Mouse (Mus musculus) erythroblast, adult 5-6 weeks (primary cell): ENCODE data around the gene Tll2. TPM values are rescaled to one million over a fixed set of nuclear protein-coding genes. Genes with fewer than 3 reads are reported as not detected.

ENCODE experiments used
- ATAC-seq: replicated peaks from 2 replicates; pipeline ENCODE4 v1.8.0; 2016; ENCODE audit warnings: moderate number of reproducible peaks, mild to moderate bottlenecking, moderate TSS enrichment, inconsistent platforms; ENCODE audit not compliant: poor library complexity, low FRiP score, severe bottlenecking
- total RNA-seq, 2 experiments: library from RNA; stranded (forward) in 1 of 2; stranded (reverse) in 1 of 2; fragments of 150-400 nt in 1 of 2; fragments of 200-764, 138-1000 nt in 1 of 2; gene quantifications; 2 replicates each; pipeline versions ENCODE4 v1.2.3 to v1.2.4; 2015 to 2017; ENCODE audit warnings: low replicate concordance in 2 of 2

The Tll2 gene
- total RNA-seq (2015; ENCODE audit: low replicate concordance): not detected in 2 replicates
- total RNA-seq (2017; ENCODE audit: low replicate concordance): not detected in 2 replicates

DNA sequence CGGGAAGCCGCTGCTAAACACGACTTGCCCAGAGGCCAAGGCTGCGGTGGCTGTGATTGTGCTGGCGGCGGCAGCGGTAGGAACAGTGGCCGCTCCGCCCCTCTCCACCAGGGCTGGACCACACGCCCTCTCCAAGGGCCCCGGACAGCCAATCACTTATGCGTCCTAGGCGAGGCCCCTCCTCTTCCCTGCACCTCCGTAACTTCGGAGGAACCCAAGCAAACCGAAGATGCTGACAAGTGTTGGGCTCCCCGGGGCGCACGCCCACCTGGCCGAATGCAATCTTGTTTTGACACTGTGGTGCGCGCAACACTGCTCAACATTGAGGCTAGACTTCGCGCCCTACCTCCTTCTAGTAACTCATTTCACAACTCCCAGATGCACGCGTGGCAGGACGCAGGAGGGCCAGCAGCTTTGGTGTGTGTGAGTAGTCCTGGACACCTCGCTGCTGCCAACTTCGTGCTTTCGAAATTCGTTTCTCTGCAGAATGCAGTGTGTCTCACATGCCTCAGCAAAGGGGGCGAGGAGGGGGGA is at the start of gene Tll2:
Tll2 (minus strand) TSS at position 25 of the 534 bp plus-strand sequence.
- no peak for ATAC-seq

DNA sequence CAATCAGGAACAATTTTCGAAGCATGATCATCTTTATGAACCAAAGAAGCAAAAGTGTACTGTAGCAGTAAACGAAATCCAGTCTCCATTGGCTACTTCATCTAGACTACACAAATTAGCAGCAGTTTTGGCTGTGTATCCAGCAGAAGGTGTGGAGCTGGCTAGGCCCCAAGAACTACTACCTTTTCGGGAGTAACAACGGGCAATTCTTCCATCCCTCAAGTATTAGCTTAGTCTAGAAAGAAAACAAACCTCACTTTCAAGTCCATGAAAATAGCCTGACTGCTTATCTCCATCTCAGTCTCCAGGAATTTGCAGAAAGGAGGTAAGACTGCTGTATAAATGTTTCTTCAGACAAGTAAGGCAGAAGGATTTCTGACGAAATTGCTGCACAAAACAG is 47.9 kb upstream of the Tll2 start:
- ATAC-seq: no peak

DNA sequence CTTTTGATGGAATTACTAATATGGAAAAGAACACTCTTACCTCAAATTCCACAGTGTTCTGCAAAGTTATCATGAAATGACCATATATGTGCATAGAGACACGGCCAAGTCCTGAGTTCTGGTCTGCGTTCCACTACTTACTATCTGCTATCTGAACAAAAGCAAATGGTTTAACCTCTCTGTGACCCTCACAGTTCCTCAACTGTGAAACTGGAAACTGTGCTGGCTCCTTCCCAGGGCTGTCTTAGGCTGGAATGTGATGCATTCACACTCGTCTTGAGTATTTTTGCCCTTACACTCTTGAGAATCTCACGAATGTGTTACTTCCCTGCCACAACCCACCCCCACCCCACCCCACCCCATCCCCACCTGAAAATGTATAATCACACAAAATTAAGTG is 42.3 kb upstream of the Tll2 start:
- no peak for ATAC-seq

DNA sequence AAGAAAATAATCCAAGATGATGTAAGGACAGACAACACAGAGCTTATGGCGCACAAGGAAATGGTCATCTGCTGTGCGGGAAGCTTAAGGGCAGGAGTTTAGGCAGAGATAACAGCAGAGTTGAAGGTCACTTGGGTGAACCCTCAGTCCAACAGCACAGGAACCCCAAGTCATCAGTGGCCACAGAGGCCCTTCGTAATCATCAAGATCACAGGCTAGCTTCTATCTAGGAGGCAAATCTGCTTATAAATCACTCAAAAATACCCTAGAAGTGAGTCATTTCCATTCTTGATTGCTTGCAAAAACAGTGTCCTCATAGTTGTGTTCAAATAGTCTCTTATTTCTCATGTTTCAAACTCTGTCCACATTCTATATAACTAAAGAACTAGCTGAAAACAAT is 41.6 kb upstream of the Tll2 start:
- no peak for ATAC-seq

DNA sequence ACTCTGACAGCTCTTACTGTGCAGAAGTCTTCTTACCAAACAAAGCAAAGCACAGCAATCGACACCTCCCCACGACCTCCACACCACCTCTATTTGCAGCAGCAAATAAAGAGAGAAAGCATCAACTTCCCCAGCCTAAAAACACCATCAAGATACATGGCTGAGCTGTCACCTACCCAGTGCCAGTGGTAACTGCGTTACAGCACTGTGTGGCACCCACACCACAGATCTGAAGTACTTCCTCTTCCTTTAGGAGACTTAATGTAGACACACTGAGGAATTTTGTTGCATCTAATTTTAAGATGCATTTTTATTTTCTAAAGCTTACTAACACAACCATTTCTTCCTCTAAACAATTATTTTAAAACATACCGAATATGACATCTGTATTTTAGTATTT is 39.6 kb upstream of the Tll2 start:
- ATAC-seq: no peak

DNA sequence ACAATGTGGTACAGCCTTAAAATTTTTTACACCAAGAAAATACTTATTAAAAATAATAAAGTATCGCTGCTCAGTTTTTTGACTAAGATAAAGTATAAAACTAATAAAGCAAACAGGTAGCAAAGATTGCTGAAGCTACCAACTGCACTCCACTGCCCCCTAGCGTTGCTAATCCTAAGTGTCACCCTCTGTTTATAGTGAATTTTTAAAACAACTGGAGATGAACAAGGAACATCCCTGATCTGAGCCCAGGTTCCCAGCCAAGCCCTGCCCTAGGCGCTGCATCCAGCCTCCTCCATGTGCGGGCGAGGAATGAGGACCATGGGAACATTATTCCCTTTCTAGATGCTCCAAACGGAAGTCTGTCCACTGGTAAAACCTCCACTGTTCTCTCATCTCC is 37.9 kb upstream of the Tll2 start:
- peak; percentile 70 for ATAC-seq

DNA sequence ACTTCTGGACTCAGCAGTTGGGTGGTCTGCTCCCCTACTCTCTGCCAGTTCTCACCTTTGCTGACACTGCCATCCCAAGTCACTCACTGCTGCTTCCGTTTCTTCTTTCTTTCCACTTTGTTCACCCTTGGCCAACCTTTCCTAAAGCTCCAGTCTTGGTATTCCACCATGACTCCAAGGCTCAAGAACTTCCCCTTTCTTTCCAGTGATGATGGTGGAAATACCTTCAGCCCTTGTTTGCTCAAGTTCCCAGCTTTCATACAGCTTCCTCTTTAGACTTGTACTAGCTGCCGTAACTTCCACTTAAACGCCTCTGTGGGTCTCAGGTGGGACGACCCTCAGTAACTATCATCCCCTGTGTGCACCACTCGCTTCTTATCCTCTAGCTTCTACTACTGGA is 35.4 kb upstream of the Tll2 start:
- no peak for ATAC-seq

DNA sequence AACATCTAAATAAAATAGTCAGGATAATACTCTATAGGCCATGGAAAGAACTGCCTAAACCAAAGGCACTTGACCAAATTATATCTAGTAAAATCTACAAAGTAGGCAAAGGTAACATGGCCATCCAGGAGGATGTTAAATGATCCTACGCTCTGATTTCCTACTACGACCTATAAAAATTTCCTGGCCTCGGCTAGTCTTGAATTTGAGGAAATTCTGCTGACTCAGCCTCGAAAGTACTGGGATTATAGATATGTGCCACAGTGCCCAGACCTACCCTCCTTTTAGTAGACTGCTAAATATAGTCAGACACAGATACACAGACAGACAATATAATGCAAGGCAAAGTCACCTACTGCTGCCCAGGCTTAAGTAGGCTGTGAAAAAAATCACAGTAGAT is 27.1 kb upstream of the Tll2 start:
- no peak for ATAC-seq

DNA sequence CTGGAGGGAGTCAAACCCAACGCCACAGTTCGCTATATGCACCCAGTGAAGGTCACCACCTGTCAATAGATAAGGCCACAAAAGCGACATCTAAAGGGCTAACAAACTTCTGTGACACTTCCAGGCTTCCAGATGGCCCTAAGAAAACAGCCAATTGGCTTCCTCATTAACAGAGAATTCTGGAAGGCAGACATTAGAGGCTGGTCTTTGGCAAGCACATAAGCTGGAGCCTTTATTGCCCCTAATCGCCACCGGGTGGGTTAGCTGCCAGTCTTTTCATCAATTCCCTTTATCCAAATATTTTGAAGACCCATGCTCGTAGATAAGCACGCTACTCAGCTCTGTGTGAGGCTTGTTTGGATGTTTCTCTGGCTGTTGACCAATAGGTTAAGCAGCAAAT is 1.7 kb upstream of the Tll2 start:
- no peak for ATAC-seq

DNA sequence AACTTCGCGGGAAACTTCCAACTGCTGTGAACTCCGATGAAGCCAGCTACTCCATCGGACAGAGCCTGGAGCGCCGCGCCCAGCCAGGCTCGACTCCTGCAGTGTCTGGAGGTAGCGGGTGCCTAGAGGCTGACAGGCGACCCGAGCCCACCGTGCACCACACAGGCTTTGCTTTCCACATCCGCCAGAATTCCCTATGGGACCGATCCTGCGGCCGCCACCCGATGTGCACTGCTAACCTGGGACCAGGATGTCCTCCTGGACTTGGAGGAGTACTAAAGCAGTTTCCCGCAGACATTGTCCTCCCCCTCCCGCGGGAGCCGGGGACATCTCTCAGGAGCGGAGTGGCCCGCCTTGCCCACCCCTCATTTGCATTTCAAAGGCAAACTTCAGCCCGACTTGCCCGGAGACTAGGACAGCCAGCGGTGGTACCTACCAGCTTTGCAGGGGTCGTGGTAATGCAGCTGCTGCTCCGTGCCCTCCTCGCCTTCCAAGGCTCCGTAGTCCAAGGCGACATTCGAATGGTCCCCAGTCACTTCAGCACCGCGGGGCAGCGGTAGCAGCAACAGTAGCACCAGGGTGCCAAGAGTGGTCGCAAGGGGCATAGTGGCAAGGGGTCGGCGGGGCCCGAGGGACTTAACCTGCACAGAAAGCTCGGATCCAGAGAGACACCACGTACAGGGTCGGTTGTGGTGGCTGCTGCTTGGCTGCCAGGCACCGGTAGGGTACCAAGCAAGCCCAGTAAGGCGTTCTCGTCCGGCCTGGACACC is 409 bp downstream of the Tll2 start:
- no peak for ATAC-seq

DNA sequence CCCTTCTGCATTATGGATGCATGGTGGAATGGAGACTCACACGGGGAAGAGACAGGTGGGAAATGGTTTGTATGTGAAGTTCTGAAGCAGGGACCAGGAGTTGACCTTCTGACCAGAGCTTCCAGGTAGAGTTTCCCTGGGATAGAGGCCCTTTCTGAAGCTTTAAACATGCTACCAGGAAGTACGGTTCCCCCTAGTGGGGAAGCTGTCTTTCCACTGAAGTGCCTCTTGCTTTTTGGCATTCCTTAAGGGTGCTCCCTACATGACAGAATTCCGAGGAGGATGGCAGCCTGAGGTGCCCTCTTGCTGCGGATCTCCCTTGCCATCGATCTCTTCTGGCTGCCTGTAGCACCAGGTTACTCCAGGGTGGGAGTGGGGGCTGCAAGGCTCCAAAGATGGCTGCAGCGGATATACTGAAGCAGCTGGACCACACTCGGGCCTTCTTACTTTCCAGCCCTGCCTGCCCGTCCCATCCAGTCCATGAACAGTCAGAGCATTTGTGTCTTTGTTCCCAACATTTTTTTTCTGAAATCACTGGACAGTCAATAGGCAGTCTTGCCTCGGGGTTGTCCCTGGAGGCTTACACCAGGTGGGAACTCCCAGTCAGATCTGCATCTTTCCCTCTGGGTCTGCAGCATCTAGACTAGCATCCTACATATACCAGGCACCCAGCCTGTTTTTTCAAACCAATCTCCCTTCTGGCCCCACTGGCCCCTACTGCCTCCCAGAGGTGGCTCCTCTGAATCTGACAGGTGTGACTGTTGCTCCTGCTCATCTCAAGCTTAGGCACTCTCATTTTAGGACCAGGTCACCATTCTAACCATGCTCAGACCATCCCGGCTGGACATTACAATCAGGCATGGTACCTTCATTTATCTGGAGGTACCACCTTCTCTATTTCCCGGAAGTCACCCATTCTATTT is 2.2 kb downstream of the Tll2 start:
- no peak for ATAC-seq

DNA sequence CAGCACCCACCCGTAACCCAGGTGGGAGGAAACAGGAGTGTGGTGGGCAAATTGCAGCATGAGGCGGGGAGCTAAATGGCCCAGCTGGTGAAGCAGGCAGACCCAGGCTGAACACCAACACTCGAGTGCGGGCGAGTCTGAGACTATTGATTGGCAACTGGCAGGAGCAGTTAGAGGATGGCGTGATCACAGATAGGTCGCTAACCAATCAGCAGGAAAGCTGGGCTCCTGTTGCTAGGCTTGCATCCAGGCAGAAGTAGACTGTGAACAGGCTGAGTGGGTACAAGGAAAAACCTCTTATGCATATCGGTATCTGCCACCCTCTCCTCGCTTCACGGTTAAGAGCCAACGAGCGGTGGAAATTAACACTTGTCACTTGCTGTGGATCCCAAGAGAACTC is 9.0 kb downstream of the Tll2 start:
- ATAC-seq: no peak

DNA sequence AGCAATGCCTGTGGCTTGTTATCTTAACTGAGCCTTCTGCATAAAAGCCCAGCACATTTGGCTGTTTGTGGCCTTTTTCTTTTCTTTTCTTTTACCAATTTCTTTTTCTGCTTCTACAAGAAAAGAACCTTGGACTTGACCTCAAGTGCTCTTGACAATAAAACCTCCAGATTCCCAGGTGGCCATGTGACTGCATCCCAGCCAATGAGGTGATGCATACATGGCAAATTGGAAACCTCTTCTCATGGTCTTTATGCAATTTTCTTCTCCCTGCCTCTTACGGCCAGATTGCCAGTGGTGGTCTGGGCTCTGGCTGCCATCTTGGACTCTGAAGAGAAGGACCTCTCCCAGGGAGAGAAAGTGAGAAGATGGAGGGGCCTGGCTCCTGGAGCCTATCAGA is 13.3 kb downstream of the Tll2 start:
- no peak for ATAC-seq

DNA sequence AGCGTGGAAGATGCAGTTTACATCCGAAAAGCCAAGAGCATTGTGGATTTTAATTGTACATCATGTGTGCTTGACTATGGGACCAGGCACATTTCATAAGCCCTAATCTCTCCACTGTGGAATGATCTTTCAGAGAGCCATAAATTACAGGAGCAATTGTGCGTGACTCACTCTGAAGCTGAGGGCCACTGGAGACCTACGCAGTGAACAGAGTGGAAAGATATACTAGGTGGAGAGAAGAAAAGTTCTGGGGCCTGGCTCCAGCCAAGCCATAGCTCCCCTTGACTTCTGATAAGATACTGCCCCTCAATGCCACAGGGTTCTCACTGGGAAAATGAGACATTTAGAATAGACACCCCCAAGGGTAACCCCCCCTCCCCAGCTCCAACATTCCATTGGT is 13.7 kb downstream of the Tll2 start:
- ATAC-seq: no peak

DNA sequence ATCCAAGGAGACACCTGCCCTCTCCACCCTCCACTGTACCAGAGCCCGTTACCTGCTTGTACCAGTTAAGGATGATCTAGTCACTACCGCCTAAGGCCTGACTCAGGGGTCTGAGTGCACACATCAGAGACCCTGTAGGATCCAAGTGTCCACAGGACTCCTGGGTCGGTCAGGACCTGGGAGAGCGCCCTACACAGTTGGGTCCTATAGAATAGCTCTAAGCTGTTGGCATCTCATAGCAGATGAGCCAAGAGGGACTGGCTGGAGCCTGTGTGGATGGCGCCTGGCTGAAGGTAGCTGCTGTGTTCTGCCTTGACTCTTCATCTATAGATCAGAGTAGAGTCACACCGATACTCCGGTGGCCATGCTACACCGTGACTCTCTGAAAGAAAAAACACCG is 14.9 kb downstream of the Tll2 start:
- ATAC-seq: no peak

DNA sequence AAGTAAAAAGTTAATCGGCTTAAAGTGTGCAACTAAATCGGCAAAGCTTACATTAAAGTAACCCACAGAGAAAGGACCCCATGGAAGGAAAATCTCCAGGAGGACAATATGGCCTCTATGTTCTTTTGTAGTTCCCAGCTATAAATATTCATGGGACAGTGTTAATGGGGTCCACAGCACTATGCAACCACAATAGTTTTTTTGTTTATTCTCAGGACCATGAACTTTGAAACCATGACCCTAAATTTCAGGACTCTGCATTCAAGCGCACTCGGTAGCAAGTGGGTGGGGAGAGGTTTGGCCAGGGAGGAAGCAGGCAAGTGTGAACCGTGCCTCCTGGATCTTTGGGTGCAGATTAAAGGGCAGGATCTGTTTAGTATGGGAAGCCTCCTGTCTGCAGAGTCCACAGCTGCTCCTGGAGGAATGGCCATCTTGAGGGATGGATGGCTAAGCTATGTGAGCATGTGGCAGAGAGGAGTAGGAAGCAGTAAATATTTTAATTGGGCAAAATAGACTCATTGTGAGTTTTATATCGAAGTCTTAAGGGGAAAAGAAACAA is 15.7 kb downstream of the Tll2 start:
- ATAC-seq: no peak

DNA sequence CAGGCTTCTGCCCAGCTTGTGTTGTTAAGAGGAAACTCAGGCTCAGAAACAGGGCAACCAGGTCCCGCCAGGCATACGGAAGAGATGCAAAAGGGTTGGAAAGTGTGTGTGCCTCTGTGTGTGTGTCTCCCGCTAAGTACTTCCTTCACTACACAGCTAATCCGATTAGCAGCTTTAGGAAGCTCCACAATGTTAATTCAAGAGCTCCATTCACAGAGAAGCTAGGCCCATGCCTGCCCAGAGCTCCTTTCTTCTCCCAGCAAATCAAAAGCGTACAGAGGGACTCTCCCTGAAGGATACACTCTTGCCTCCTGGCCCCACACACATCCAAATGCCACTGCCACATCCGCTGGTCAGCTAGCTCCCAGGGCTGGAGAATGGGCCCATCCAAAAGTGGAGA is 29.3 kb downstream of the Tll2 start:
- no peak for ATAC-seq

DNA sequence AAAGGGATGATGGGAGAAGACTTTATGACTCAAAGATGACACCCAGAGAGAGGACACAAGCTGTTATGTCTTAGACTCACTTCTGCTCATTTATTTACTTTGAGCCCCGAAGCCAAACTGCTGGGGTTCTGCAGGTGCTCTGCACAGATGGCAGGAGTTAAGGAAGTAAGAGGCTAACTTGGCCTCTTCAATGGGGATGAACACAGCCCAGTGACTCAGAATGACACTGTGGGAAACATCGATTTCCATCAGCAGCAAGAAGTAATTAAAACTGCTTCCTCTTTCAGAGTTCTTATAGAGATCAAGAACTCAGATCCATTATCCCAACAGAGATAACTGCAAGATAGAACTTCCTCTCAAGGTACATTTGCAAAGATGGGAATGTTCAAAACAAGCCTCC is 29.8 kb downstream of the Tll2 start:
- no peak for ATAC-seq

DNA sequence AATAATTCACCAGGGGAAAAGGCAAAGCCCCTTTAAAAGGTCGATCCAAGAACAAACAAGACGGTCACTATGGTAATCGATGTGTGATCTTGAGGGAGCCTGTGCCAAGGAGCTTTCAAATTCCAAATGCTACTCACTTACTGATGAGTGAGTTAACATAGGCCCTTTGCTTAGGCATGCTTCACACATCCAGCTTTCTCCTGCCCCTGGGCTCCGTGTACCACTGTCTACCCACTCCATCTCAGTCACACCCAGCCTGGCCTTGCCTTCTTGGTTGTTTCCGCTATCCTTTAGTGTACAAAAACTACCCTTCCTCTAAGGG is 40.8 kb downstream of the Tll2 start:
- ATAC-seq: no peak

DNA sequence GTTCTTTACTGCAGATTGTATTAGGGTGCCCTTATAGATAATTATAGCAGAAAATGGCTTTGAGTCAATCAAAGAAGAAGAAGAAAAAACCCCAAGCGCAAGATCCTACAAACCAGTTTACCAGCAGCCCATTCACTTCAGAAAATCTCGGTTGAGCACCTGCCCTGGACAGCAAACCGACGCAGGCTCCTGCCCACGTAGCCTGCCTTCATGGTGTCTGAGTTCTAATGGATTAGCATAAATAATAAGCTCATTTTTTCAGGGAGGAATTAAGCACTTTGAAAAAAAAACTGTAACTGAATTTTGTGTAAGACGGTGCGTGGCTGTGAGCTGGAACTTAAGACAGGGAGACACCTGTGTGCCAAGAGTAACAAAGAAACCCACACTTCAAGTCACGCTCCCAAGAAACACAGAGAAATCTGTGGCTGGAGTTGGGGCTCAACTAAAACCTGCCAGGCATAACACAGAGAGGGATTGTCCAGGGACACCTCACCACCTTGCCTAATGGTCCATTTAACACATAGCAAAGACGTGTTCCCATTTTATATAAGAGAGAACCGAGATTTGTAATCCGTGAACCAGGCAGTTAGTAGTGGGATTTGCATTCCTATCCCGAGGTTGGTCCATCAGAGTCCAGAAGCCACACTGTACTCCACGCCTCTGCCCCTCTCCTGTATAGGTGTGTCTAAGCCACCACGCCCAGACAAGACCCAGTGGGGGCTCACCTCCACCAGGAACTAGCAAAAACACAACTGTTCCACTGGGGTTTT is 41.3 kb downstream of the Tll2 start:
- ATAC-seq: no peak
